Mouse (Mus musculus): ENCODE results near the gene Itln1. TPM values are rescaled to one million over a fixed set of nuclear protein-coding genes. Genes with fewer than 3 reads are reported as not detected.

The Itln1 gene
- polyA plus RNA-seq, 1 experiment, result not detected

- TF ChIP-seq POLR2A (IDR thresholded peaks at IDR 0.05; ENCODE audit: borderline replicate concordance, low read depth, low read length), result no peak
- no peak for TF ChIP-seq CTCF (IDR thresholded peaks at IDR 0.05; ENCODE audit: low read depth, low read length)
- Histone ChIP-seq H3K4me3 (ENCODE audit: insufficient read depth, low read length) (no peak overlapping the region), H3K27ac (ENCODE audit: insufficient read depth, low read depth, low read length) (no peak overlapping the region), H3K4me1 (ENCODE audit: control insufficient read depth, insufficient read depth, low read length) (no peaks in the 10 kb centered on the region)
Observed at GRCm38 (mm10) chr1:171531367-171531766, 3.7 kb downstream of the Itln1 start.

DNA sequence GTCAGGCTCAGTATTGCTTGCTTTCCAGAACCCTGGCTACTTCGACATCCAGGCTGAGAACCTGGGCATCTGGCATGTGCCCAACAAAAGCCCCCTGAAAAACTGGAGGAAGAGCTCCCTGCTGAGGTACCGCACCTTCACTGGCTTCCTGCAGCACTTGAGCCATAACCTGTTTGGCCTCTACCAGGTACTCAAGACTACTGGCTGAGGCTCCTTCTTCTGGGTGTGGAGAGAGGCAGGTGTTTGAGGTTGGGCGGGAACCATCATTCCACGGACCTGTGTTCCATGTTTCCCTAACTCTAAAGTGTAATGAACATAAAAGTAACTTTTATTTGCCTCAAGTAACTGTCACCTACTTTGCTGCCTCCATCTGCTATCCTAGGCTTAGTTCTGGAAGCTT is 19.5 kb downstream of the Itln1 start:
- TF ChIP-seq POLR2A (IDR thresholded peaks at IDR 0.05; ENCODE audit: borderline replicate concordance, low read depth, low read length) (no peak), CTCF (IDR thresholded peaks at IDR 0.05; ENCODE audit: low read depth, low read length) (no peak)
- Histone ChIP-seq H3K4me1 (ENCODE audit: control insufficient read depth, insufficient read depth, low read length) (no peaks in the 10 kb centered on the region), H3K4me3 (ENCODE audit: insufficient read depth, low read length) (no peak overlapping the region), H3K27ac (ENCODE audit: insufficient read depth, low read depth, low read length) (no peak overlapping the region)

- TF ChIP-seq CTCF (IDR thresholded peaks at IDR 0.05; ENCODE audit: low read depth, low read length) (no peak), POLR2A (IDR thresholded peaks at IDR 0.05; ENCODE audit: borderline replicate concordance, low read depth, low read length) (no peak)
- no peak overlapping the region for H3K27ac ChIP-seq (ENCODE audit: insufficient read depth, low read depth, low read length)
- H3K4me1 ChIP-seq (ENCODE audit: control insufficient read depth, insufficient read depth, low read length), result no peaks in the 10 kb centered on the region
- H3K4me3 ChIP-seq (ENCODE audit: insufficient read depth, low read length), result no peak overlapping the region
Observed at GRCm38 (mm10) chr1:171515039-171515438, 20.1 kb downstream of the Itln1 start.

- Histone ChIP-seq H3K27ac (ENCODE audit: insufficient read depth, low read depth, low read length) (no peak overlapping the region), H3K4me1 (ENCODE audit: control insufficient read depth, insufficient read depth, low read length) (no peaks in the 10 kb centered on the region), H3K4me3 (ENCODE audit: insufficient read depth, low read length) (no peak overlapping the region)
- TF ChIP-seq CTCF (IDR thresholded peaks at IDR 0.05; ENCODE audit: low read depth, low read length) (no peak), POLR2A (IDR thresholded peaks at IDR 0.05; ENCODE audit: borderline replicate concordance, low read depth, low read length) (no peak)
Observed at GRCm38 (mm10) chr1:171513760-171514159, 21.3 kb downstream of the Itln1 start.

DNA sequence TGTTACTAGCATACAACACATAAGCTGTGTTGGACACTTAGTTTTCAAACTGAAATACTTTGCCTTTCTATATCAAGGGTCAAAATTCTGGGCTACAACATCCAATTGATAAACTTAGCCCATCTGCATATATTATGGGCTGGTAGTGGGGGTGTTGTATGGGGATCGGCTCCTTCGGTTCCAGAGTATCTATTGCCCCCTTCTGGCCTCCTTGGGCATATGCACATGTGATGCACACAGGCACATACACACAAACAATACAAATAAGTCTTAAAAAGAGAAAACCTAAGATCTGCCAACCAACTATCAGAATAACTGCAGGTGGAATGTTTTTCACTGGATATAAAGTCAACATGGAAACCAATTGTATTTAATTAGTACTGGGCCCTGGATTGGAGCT is 21.9 kb downstream of the Itln1 start:
- TF ChIP-seq CTCF (IDR thresholded peaks at IDR 0.05; ENCODE audit: low read depth, low read length) (0 out of 2 replicates have a peak, but pooled peaks have one; percentile 17), POLR2A (IDR thresholded peaks at IDR 0.05; ENCODE audit: borderline replicate concordance, low read depth, low read length) (no peak)
- Histone ChIP-seq H3K4me3 (ENCODE audit: insufficient read depth, low read length) (no peak overlapping the region), H3K27ac (ENCODE audit: insufficient read depth, low read depth, low read length) (no peak overlapping the region), H3K4me1 (ENCODE audit: control insufficient read depth, insufficient read depth, low read length) (no peaks in the 10 kb centered on the region)

- TF ChIP-seq POLR2A (IDR thresholded peaks at IDR 0.05; ENCODE audit: borderline replicate concordance, low read depth, low read length) (no peak), CTCF (IDR thresholded peaks at IDR 0.05; ENCODE audit: low read depth, low read length) (no peak)
- Histone ChIP-seq H3K4me1 (ENCODE audit: control insufficient read depth, insufficient read depth, low read length) (peaks cover 17% of the 10 kb centered on the region), H3K4me3 (ENCODE audit: insufficient read depth, low read length) (peak overlapping the region; percentile 57), H3K27ac (ENCODE audit: insufficient read depth, low read depth, low read length) (peak overlapping the region; percentile 42)
Observed at GRCm38 (mm10) chr1:171504586-171504985, 30.5 kb downstream of the Itln1 start.

GRCm38 (mm10) chr1:171503592-171504291 is 31.4 kb downstream of the Itln1 start:
- peak overlapping the region; percentile 93 for H3K27ac ChIP-seq (ENCODE audit: insufficient read depth, low read depth, low read length)
- H3K4me1 ChIP-seq (ENCODE audit: control insufficient read depth, insufficient read depth, low read length), result peaks cover 17% of the 10 kb centered on the region
- H3K4me3 ChIP-seq (ENCODE audit: insufficient read depth, low read length), result peak overlapping the region; percentile 64
- TF ChIP-seq POLR2A (IDR thresholded peaks at IDR 0.05; ENCODE audit: borderline replicate concordance, low read depth, low read length), result 0 out of 2 replicates have a peak, but pooled peaks have one; percentile 22
- TF ChIP-seq CTCF (IDR thresholded peaks at IDR 0.05; ENCODE audit: low read depth, low read length), result no peak

GRCm38 (mm10) chr1:171503250-171503591 is 31.9 kb downstream of the Itln1 start, which contains the start of gene Alyref2:
Gene Alyref2, plus strand, starts transcription at chr1:171503478.
- Histone ChIP-seq H3K4me1 (ENCODE audit: control insufficient read depth, insufficient read depth, low read length) (peaks cover 17% of the 10 kb centered on the region), H3K27ac (ENCODE audit: insufficient read depth, low read depth, low read length) (peak within 1 kb of the TSS; percentile 93), H3K4me3 (ENCODE audit: insufficient read depth, low read length) (peak within 1 kb of the TSS; percentile 64)
- TF ChIP-seq CTCF (IDR thresholded peaks at IDR 0.05; ENCODE audit: low read depth, low read length) (peak; percentile 65; the same call in 1 of the 2 replicates), POLR2A (IDR thresholded peaks at IDR 0.05; ENCODE audit: borderline replicate concordance, low read depth, low read length) (no peak)

DNA sequence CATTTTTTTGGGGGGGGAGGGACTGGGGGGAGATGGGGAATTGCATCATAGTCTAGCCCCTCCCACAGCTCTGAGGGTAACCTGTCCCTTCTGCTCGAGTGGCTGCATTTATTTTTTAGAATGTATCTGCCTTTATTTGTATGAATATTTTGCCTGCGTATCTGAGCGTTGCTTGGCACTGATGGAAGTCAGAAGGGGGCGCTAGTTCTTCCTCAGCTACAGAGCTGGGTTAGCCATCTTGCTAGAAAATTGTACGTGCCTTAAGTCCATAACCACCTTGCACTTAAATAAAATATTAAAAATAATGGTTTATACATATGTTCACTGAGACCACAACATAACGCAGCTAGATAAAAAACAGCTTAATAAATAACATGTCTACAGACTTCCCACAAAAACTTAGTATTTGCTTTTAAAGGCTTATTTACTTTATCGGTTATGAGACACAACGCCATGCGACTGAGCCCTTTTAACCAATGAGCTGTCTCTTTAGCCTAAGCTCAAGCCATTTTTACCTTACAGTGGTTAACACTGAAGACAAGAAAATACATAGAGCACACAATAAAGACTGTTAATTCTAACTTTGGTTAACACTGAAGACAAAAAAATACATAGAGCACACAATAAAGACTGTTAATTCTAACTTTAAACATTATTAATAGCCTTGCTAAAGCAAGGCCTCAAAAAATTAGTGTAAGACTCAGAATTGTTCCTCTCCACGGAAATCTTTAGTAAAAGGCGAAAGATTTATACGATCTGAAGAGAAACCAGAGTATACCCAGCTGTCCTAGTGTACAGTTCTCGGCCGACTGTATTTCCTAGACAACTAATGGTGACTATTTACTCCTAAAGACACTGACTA is 32.5 kb downstream of the Itln1 start:
- H3K4me1 ChIP-seq (ENCODE audit: control insufficient read depth, insufficient read depth, low read length), result peaks cover 17% of the 10 kb centered on the region
- H3K4me3 ChIP-seq (ENCODE audit: insufficient read depth, low read length), result no peak overlapping the region
- peak overlapping the region; percentile 33 for H3K27ac ChIP-seq (ENCODE audit: insufficient read depth, low read depth, low read length)

More for the DNA sequence above, 32.5 kb downstream of the Itln1 start:
- TF ChIP-seq POLR2A (IDR thresholded peaks at IDR 0.05; ENCODE audit: borderline replicate concordance, low read depth, low read length) (peak; percentile 91), CTCF (IDR thresholded peaks at IDR 0.05; ENCODE audit: low read depth, low read length) (peak; percentile 47; the same call in 1 of the 2 replicates)

All from bone marrow macrophage, adult 2 months (primary cell).